In the genomic region with DNA sequence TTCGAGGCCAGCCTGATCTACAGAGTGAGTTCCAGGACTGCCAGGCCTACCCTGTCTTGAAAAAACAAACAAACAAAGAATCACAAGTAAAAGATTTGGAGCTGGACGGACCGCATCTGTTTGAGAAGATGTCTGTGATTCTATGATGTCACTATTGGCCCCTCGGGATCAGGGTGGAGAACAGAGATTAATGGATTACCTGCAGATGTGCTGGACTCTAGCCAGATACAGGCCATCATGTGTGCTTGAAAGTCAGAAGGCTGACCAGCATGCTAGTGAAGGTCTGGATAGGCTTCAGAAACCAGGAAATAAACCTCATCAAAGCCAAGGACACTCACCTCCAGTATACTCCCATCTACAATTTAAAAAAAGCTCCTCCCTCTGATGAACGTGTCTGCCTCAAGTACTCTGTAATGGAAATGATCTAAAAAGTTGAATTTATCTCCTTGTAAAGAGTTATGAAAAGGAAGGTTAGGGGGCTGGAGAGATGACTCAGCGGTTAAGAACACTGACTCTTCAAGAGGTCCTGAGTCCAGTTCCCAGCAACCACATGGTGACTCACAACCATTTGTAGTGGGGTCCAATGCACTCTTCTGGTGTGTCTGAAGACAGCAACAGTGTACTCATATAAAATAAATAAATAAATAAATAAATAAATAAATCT, we compare ENCODE assay signal across 17 mouse cellular contexts. TPM values are rescaled to one million over a fixed set of nuclear protein-coding genes. Genes with fewer than 3 reads are reported as not detected.
DNase-seq lines count a peak whose midpoint lies in the region; ATAC-seq and TF ChIP-seq lines count a peak whose summit lies in the region.
"Had no signal": no experiment of that assay in that cellular context is flagged by ENCODE, and none has a peak within 500 bp of the region (broad histone marks: within the 10 kb centered on the region; RNA-seq: fewer than 3 reads in every experiment).

No protein-coding gene starts in this region.

- no peak overlapping the region for H3K27ac ChIP-seq in limb, embryonic 11.5 days (replicated peaks; ENCODE audit: low read depth, low read length)
- H3K27ac ChIP-seq in limb, embryonic 10.5 days = no peak overlapping the region
- H3K27ac ChIP-seq in limb, embryonic 14.5 days (replicated peaks; ENCODE audit: low read depth, low read length) = no peak overlapping the region
- no peak overlapping the region for H3K27ac ChIP-seq in thymus, adult 2 months (ENCODE audit: control insufficient read depth, insufficient read depth, low read length)
- H3K27ac ChIP-seq: embryonic facial prominence, embryonic 15.5 days; hindbrain, postnatal 0 days; stomach, embryonic 15.5 days had no signal

- DNase-seq in adrenal gland, adult 2 months = peak; percentile 25
- DNase-seq in adrenal gland, postnatal 10 days = no peak
- no peak for DNase-seq in limb, embryonic 11.5 days (ENCODE audit: low spot score)
- no peak for DNase-seq in limb, embryonic 10.5 days (ENCODE audit: low spot score)
- peak; percentile 52 for DNase-seq in NIH3T3 (ENCODE audit: low read depth)
- peak; percentile 42 for DNase-seq in limb, embryonic 14.5 days (ENCODE audit: low spot score)
- no peak for DNase-seq in thymus, adult 2 months
- no peak for DNase-seq in spleen, adult 12 weeks (ENCODE audit: low spot score)

- no peak overlapping the region for H3K9ac ChIP-seq in limb, embryonic 11.5 days (ENCODE audit: low read length)
- H3K9ac ChIP-seq in limb, embryonic 14.5 days (ENCODE audit: low read depth, low read length, severe bottlenecking) = no peak overlapping the region
- H3K9ac ChIP-seq: embryonic facial prominence, embryonic 15.5 days; liver, embryonic 13.5 days; stomach, embryonic 15.5 days had no signal

- H3K27me3 ChIP-seq in limb, embryonic 11.5 days (ENCODE audit: control insufficient read depth, insufficient read depth, low read length) = no peaks in the 10 kb centered on the region
- H3K27me3 ChIP-seq in limb, embryonic 10.5 days (ENCODE audit: low read depth, poor library complexity, severe bottlenecking) = no peaks in the 10 kb centered on the region
- no peaks in the 10 kb centered on the region for H3K27me3 ChIP-seq in limb, embryonic 14.5 days (ENCODE audit: control insufficient read depth, insufficient read depth, low read length)
- no peaks in the 10 kb centered on the region for H3K27me3 ChIP-seq in thymus, adult 2 months (ENCODE audit: control insufficient read depth, insufficient read depth, low read length)
- H3K27me3 ChIP-seq: embryonic facial prominence, embryonic 15.5 days; heart, embryonic 12.5 days; liver, embryonic 13.5 days; stomach, embryonic 15.5 days had no signal

- peak; percentile 11; the same call in 1 of the 2 replicates for ATAC-seq in limb, embryonic 11.5 days (ENCODE audit: insufficient number of reproducible peaks, low FRiP score, low TSS enrichment, low read depth)
- no peak for ATAC-seq in limb, embryonic 14.5 days (ENCODE audit: low FRiP score, low read depth)
- ATAC-seq: hindbrain, postnatal 0 days had no signal

- H3K4me3 ChIP-seq in limb, embryonic 11.5 days (ENCODE audit: low read depth, low read length) = no peak overlapping the region
- no peak overlapping the region for H3K4me3 ChIP-seq in limb, embryonic 10.5 days
- H3K4me3 ChIP-seq in limb, embryonic 14.5 days (replicated peaks; ENCODE audit: low read length) = no peak overlapping the region
- no peak overlapping the region for H3K4me3 ChIP-seq in thymus, adult 2 months (ENCODE audit: control insufficient read depth, insufficient read depth, low read length)
- H3K4me3 ChIP-seq: embryonic facial prominence, embryonic 15.5 days; heart, embryonic 12.5 days; liver, embryonic 13.5 days; megakaryocyte, embryonic 14.5 days; stomach, embryonic 15.5 days had no signal

- H3K4me2 ChIP-seq in limb, embryonic 11.5 days (ENCODE audit: low read depth, severe bottlenecking) = no peak overlapping the region
- no peak overlapping the region for H3K4me2 ChIP-seq in limb, embryonic 14.5 days (replicated peaks; ENCODE audit: low read depth, low read length, severe bottlenecking)
- H3K4me2 ChIP-seq: embryonic facial prominence, embryonic 15.5 days; heart, embryonic 12.5 days; liver, embryonic 13.5 days; stomach, embryonic 15.5 days had no signal

- H3K36me3 ChIP-seq in limb, embryonic 11.5 days (ENCODE audit: control insufficient read depth, insufficient read depth, low read length) = no peaks in the 10 kb centered on the region
- H3K36me3 ChIP-seq in limb, embryonic 10.5 days = no peaks in the 10 kb centered on the region
- no peaks in the 10 kb centered on the region for H3K36me3 ChIP-seq in limb, embryonic 14.5 days (ENCODE audit: control insufficient read depth, insufficient read depth, low read length)
- H3K36me3 ChIP-seq in thymus, adult 2 months (ENCODE audit: control insufficient read depth, insufficient read depth, low read length) = no peaks in the 10 kb centered on the region
- H3K36me3 ChIP-seq: embryonic facial prominence, embryonic 15.5 days; heart, embryonic 12.5 days; liver, embryonic 13.5 days; stomach, embryonic 15.5 days had no signal

- H3K9me3 ChIP-seq in limb, embryonic 11.5 days (ENCODE audit: control insufficient read depth, low read length) = no peaks in the 10 kb centered on the region
- H3K9me3 ChIP-seq in limb, embryonic 10.5 days (replicated peaks) = no peaks in the 10 kb centered on the region
- H3K9me3 ChIP-seq in limb, embryonic 14.5 days (ENCODE audit: control insufficient read depth, low read length) = no peaks in the 10 kb centered on the region
- H3K9me3 ChIP-seq: embryonic facial prominence, embryonic 15.5 days; heart, embryonic 12.5 days; liver, embryonic 13.5 days; megakaryocyte, embryonic 14.5 days; stomach, embryonic 15.5 days had no signal

- TF ChIP-seq POLR2A in limb, embryonic 14.5 days (IDR thresholded peaks at IDR 0.05; ENCODE audit: borderline replicate concordance, extremely low read depth, insufficient read depth, insufficient read length) = no peak
- TF ChIP-seq POLR2A in thymus, adult 2 months (IDR thresholded peaks at IDR 0.05; ENCODE audit: control insufficient read depth, extremely low read depth, insufficient read depth, low read length, poor library complexity) = no peak

- no peak for TF ChIP-seq CTCF in thymus, adult 2 months (IDR thresholded peaks at IDR 0.05; ENCODE audit: borderline replicate concordance, control insufficient read depth, extremely low read depth, insufficient read depth, low read length, poor library complexity)

- WGBS in limb, embryonic 11.5 days = 85% methylated on average over 6 of the region's 6 CpGs
- 83% methylated on average over 6 of the region's 6 CpGs for WGBS in limb, embryonic 10.5 days
- WGBS in limb, embryonic 14.5 days = 66% methylated on average over 6 of the region's 6 CpGs
- WGBS in thymus, adult 2 months = 87% methylated on average over 6 of the region's 6 CpGs

- H3K4me1 ChIP-seq in limb, embryonic 11.5 days (ENCODE audit: control insufficient read depth, insufficient read depth, low read length) = no peaks in the 10 kb centered on the region
- peaks cover 3% of the 10 kb centered on the region for H3K4me1 ChIP-seq in limb, embryonic 10.5 days
- no peaks in the 10 kb centered on the region for H3K4me1 ChIP-seq in limb, embryonic 14.5 days (ENCODE audit: control insufficient read depth, insufficient read depth, low read length)
- no peaks in the 10 kb centered on the region for H3K4me1 ChIP-seq in thymus, adult 2 months (replicated peaks; ENCODE audit: control insufficient read depth, insufficient read depth, low read length)
- H3K4me1 ChIP-seq: heart, embryonic 12.5 days; stomach, embryonic 15.5 days had no signal

RNA-seq across cellular contexts. Expression of gene Rbms2, which starts 5.3 kb away (rescaled TPM):
- 100 to 1,000 TPM in 1 of 2 experiments, 10 to 100 TPM in 1; 99.3 to 124 TPM for total RNA-seq in adrenal gland, adult 2 months (2021)
- 118 and 130 TPM in 2 replicates for polyA plus RNA-seq in adrenal gland, adult 2 months (2012; rRNA removed)
- total RNA-seq in adrenal gland, postnatal 10 days (2021) = 10 to 100 TPM; 65.3 to 74.8 TPM
- polyA plus RNA-seq in limb, embryonic 11.5 days (2014; fragmentation: Nextera tagmentation; extraction: Ambion mirVana) = 25.2 and 29.8 TPM in 2 replicates
- polyA plus RNA-seq in limb, embryonic 10.5 days (2016; fragmentation: Nextera tagmentation; extraction: Ambion mirVana) = 26.4 and 32.5 TPM in 2 replicates
- polyA plus RNA-seq in limb, embryonic 14.5 days (2012; rRNA removed) = 113 and 117 TPM in 2 replicates
- polyA plus RNA-seq in limb, embryonic 14.5 days (2014; fragmentation: Nextera tagmentation; extraction: Ambion mirVana) = 33.8 and 35.9 TPM in 2 replicates
- 65.3 and 76.2 TPM in 2 replicates for polyA plus RNA-seq in thymus, adult 2 months (2012; rRNA removed)

RNA-seq across cellular contexts. Expression of gene Gls2, which starts 8.8 kb away (rescaled TPM):
- total RNA-seq in adrenal gland, adult 2 months (2021) = 1 to 10 TPM; 2.5 to 3.7 TPM
- polyA plus RNA-seq in adrenal gland, adult 2 months (2012; rRNA removed) = 3.8 and 7.5 TPM in 2 replicates
- 10 to 100 TPM; 12.8 to 22.3 TPM for total RNA-seq in adrenal gland, postnatal 10 days (2021)
- polyA plus RNA-seq in limb, embryonic 11.5 days (2014; fragmentation: Nextera tagmentation; extraction: Ambion mirVana) = 1.6 and 1.9 TPM in 2 replicates
- 1.7 and 1.9 TPM in 2 replicates for polyA plus RNA-seq in limb, embryonic 10.5 days (2016; fragmentation: Nextera tagmentation; extraction: Ambion mirVana)
- 4.8 and 5.8 TPM in 2 replicates for polyA plus RNA-seq in limb, embryonic 14.5 days (2012; rRNA removed)
- polyA plus RNA-seq in limb, embryonic 14.5 days (2014; fragmentation: Nextera tagmentation; extraction: Ambion mirVana) = 2.0 and 2.5 TPM in 2 replicates
- polyA plus RNA-seq in thymus, adult 2 months (2012; rRNA removed) = 1.2 and 6.6 TPM in 2 replicates

RNA-seq across cellular contexts. Expression of gene Spryd4, which starts 26.2 kb away (rescaled TPM):
- total RNA-seq in adrenal gland, adult 2 months (2021) = 10 to 100 TPM; 14.3 to 17.0 TPM
- 5.8 and 7.4 TPM in 2 replicates for polyA plus RNA-seq in adrenal gland, adult 2 months (2012; rRNA removed)
- total RNA-seq in adrenal gland, postnatal 10 days (2021) = 10 to 100 TPM; 21.6 to 27.3 TPM
- polyA plus RNA-seq in limb, embryonic 11.5 days (2014; fragmentation: Nextera tagmentation; extraction: Ambion mirVana) = 32.5 and 33.1 TPM in 2 replicates
- polyA plus RNA-seq in limb, embryonic 10.5 days (2016; fragmentation: Nextera tagmentation; extraction: Ambion mirVana) = 33.3 and 34.4 TPM in 2 replicates
- 22.3 and 27.4 TPM in 2 replicates for polyA plus RNA-seq in limb, embryonic 14.5 days (2012; rRNA removed)
- 36.9 and 38.7 TPM in 2 replicates for polyA plus RNA-seq in limb, embryonic 14.5 days (2014; fragmentation: Nextera tagmentation; extraction: Ambion mirVana)
- polyA plus RNA-seq in thymus, adult 2 months (2012; rRNA removed) = 9.8 and 10.9 TPM in 2 replicates

RNA-seq across cellular contexts. Expression of gene Mip, which starts 40.2 kb away (rescaled TPM):
- total RNA-seq in adrenal gland, adult 2 months (2021) = not detected
- polyA plus RNA-seq in adrenal gland, adult 2 months (2012; rRNA removed) = not detected in 2 replicates
- total RNA-seq in adrenal gland, postnatal 10 days (2021) = not detected
- polyA plus RNA-seq in limb, embryonic 11.5 days (2014; fragmentation: Nextera tagmentation; extraction: Ambion mirVana) = 0.32 and 0.41 TPM in 2 replicates
- 0.08 and 0.33 TPM in 2 replicates for polyA plus RNA-seq in limb, embryonic 10.5 days (2016; fragmentation: Nextera tagmentation; extraction: Ambion mirVana)
- 0.88 and 1.7 TPM in 2 replicates for polyA plus RNA-seq in limb, embryonic 14.5 days (2012; rRNA removed)
- 0.17 and 0.37 TPM in 2 replicates for polyA plus RNA-seq in limb, embryonic 14.5 days (2014; fragmentation: Nextera tagmentation; extraction: Ambion mirVana)
- polyA plus RNA-seq in thymus, adult 2 months (2012; rRNA removed) = 0.19 and 0.24 TPM in 2 replicates
- total RNA-seq: layer of hippocampus, postnatal 10 days had no signal
- polyA plus RNA-seq: frontal cortex, adult 2 months; heart, embryonic 12.5 days; hindbrain, postnatal 0 days; liver, embryonic 13.5 days; neural tube, embryonic 11.5 days; stomach, embryonic 15.5 days had no signal

RNA-seq across cellular contexts. Expression of gene Timeless, which starts 46.5 kb away (rescaled TPM):
- 1 to 10 TPM; 4.8 to 7.2 TPM for total RNA-seq in adrenal gland, adult 2 months (2021)
- 1.9 and 2.8 TPM in 2 replicates for polyA plus RNA-seq in adrenal gland, adult 2 months (2012; rRNA removed)
- total RNA-seq in adrenal gland, postnatal 10 days (2021) = 10 to 100 TPM; 16.4 to 21.9 TPM
- polyA plus RNA-seq in limb, embryonic 11.5 days (2014; fragmentation: Nextera tagmentation; extraction: Ambion mirVana) = 92.9 and 95.6 TPM in 2 replicates
- 127 and 135 TPM in 2 replicates for polyA plus RNA-seq in limb, embryonic 10.5 days (2016; fragmentation: Nextera tagmentation; extraction: Ambion mirVana)
- polyA plus RNA-seq in limb, embryonic 14.5 days (2012; rRNA removed) = 31.7 and 32.4 TPM in 2 replicates
- 48.6 and 54.7 TPM in 2 replicates for polyA plus RNA-seq in limb, embryonic 14.5 days (2014; fragmentation: Nextera tagmentation; extraction: Ambion mirVana)
- polyA plus RNA-seq in thymus, adult 2 months (2012; rRNA removed) = 21.3 and 29.3 TPM in 2 replicates

Comparison
In these comparisons a context has a peak if more than half of its experiments do, and no peak if none do; other contexts are left out.
1. DNase-seq: peak in adrenal gland, adult 2 months (single experiment), NIH3T3 (single experiment) and limb, embryonic 14.5 days (single experiment); none in adrenal gland, postnatal 10 days (single experiment), limb, embryonic 11.5 days (single experiment), limb, embryonic 10.5 days (single experiment), thymus, adult 2 months (single experiment) and spleen, adult 12 weeks (single experiment).